Mouse (Mus musculus) layer of hippocampus, adult 18-20 months (tissue): ENCODE measurements at regions not wholly inside any gene's neighbourhood (a gene's known extent, or its start where the extent isn't known, plus 50 kb on each side); places are given as distances from the start of the nearest gene placed in this dataset.

Source experiments
- DNase-seq, 2 experiments: peaks; one replicate each; pipeline ENCODE4 v3.0.0; 2022; ENCODE audit warnings: low spot score in 2 of 2

DNA sequence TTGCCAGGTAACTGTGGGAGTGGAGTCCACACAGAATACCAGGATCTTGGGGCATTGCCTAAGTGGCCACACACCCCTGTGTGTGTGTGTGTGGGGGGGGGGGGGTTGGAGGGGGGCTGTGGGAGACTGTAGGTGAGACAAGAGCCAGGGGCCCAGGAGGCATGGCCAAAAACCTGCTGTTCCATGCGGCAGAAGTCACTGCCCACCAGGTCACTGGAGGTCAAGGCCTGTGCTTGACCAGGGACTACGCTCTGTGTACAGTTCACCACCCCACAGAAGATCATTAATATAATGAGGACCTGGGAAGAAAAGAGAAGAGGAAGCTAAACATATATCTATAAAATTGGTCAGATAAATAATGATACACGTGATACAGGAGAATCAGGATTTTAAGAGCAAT, 889.5 kb downstream of the Ankrd7 start:
- DNase-seq, result no peak

DNA sequence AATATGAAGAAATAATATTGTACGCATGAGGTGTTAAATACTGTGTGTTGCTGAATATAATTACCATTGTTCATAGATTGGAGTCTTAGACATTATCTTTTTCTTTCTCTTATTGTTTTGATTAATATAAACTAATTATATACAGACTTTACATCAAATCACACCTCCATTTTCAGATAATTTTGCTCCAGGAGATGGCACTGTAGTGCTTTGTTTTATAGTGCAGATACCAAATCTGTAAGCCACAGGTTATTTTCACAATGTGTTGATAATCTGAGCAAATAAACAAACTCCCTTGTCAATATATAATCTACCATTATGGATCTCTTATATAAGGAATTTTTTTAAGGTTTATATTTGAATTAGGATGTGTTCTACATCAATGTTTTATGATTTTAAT, 899.3 kb downstream of the Ankrd7 start:
- peak in 1 of 2 experiments; percentile 37 for DNase-seq
